Mouse (Mus musculus) adrenal gland, postnatal 14 days (tissue): ENCODE data around the gene Taf1d. TPM values are rescaled to one million over a fixed set of nuclear protein-coding genes. Genes with fewer than 3 reads are reported as not detected.

Experiments
- microRNA-seq, 2 experiments: library from miRNA; unstranded; fragments of <30 nt; microRNA quantifications; one replicate each; pipeline ENCODE4 v1.2.0; 2021
- total RNA-seq: library from RNA; stranded (reverse); gene quantifications from 2 replicates; pipeline ENCODE4 v1.2.3, GENCODE M21; 2021

Taf1d gene
- total RNA-seq, 1 experiment from 2014 or later: 115 TPM

Small RNA genes lying within 50 kb of the gene (microRNA-seq; reads per million reads assigned to microRNA genes)
- gene Gm49349 (0 reads per million in 2 experiments), gene mmu-mir-7650 (0 to 0.38 reads per million in 2 experiments)

Other genes starting within 250 kb of the Taf1d start
- gene Hephl1, start 194.1 kb upstream of the Taf1d start, total RNA-seq: 0.07 TPM in 1 of 2 replicates, not detected in the other
- 0.59 and 1.1 TPM in 2 replicates for gene Vstm5, start 67.2 kb upstream of the Taf1d start, total RNA-seq
- 28.2 and 35.0 TPM in 2 replicates for gene Med17, start 26.3 kb upstream of the Taf1d start, total RNA-seq
- gene 4931406C07Rik, start 234 bp downstream of the Taf1d start, total RNA-seq: 127 and 156 TPM in 2 replicates
- gene Cep295, start 51.6 kb downstream of the Taf1d start, total RNA-seq: 12.1 and 15.2 TPM in 2 replicates
- gene Smco4, start 187.2 kb downstream of the Taf1d start, total RNA-seq: 32.1 and 38.9 TPM in 2 replicates